13 mouse cellular contexts compared by ENCODE assay signal in genomic region chr8:91261598-91261997, GRCm38 (mm10). TPM values are rescaled to one million over a fixed set of nuclear protein-coding genes. Genes with fewer than 3 reads are reported as not detected.
DNase-seq lines count a peak whose midpoint lies in the region; ATAC-seq and TF ChIP-seq lines count a peak whose summit lies in the region.
"Had no signal": no experiment of that assay in that cellular context is flagged by ENCODE, and none has a peak within 500 bp of the region (broad histone marks: within the 10 kb centered on the region; RNA-seq: fewer than 3 reads in every experiment).

No protein-coding gene starts in this region.

- no peak overlapping the region for H3K4me2 ChIP-seq in kidney, embryonic 16.5 days (replicated peaks; ENCODE audit: low read depth, low read length)
- H3K4me2 ChIP-seq: midbrain, embryonic 15.5 days had no signal

- no peak overlapping the region for H3K27ac ChIP-seq in kidney, adult 2 months (ENCODE audit: insufficient read depth, low read depth, low read length)
- H3K27ac ChIP-seq in kidney, embryonic 16.5 days (ENCODE audit: low read length), result no peak overlapping the region
- H3K27ac ChIP-seq in testis, adult 2 months (ENCODE audit: control insufficient read depth, insufficient read depth, low read depth, low read length), result no peak overlapping the region
- no peak overlapping the region for H3K27ac ChIP-seq in embryonic facial prominence, embryonic 10.5 days (replicated peaks)
- H3K27ac ChIP-seq: midbrain, embryonic 15.5 days had no signal

- no peak for ATAC-seq in kidney, embryonic 16.5 days (ENCODE audit: low FRiP score, low TSS enrichment)
- ATAC-seq: midbrain, embryonic 15.5 days had no signal

- H3K4me3 ChIP-seq in kidney, adult 2 months (ENCODE audit: insufficient read depth, low read depth, low read length), result no peak overlapping the region
- H3K4me3 ChIP-seq in kidney, embryonic 16.5 days (ENCODE audit: low read length), result no peak overlapping the region
- H3K4me3 ChIP-seq in testis, adult 2 months (ENCODE audit: control insufficient read depth, low read depth, low read length), result no peak overlapping the region
- H3K4me3 ChIP-seq in embryonic facial prominence, embryonic 10.5 days, result no peak overlapping the region
- H3K4me3 ChIP-seq: midbrain, embryonic 15.5 days had no signal

- no peaks in the 10 kb centered on the region for H3K36me3 ChIP-seq in kidney, adult 2 months (ENCODE audit: control insufficient read depth, insufficient read depth, low read length)
- 0 out of 2 replicates have a peak, but pooled peaks cover 2% of the 10 kb centered on the region for H3K36me3 ChIP-seq in kidney, embryonic 16.5 days (ENCODE audit: insufficient read depth, low read length)
- H3K36me3 ChIP-seq in testis, adult 2 months (ENCODE audit: control insufficient read depth, insufficient read depth, low read length), result no peaks in the 10 kb centered on the region
- H3K36me3 ChIP-seq in embryonic facial prominence, embryonic 10.5 days (replicated peaks), result peaks cover 3% of the 10 kb centered on the region; the same call in 1 of the 2 replicates
- H3K36me3 ChIP-seq: midbrain, embryonic 15.5 days had no signal

- H3K9me3 ChIP-seq in kidney, embryonic 16.5 days (ENCODE audit: low read length), result no peaks in the 10 kb centered on the region
- no peaks in the 10 kb centered on the region for H3K9me3 ChIP-seq in embryonic facial prominence, embryonic 10.5 days
- H3K9me3 ChIP-seq: midbrain, embryonic 15.5 days had no signal

- no peak for TF ChIP-seq POLR2A in kidney, adult 2 months (IDR thresholded peaks at IDR 0.05; ENCODE audit: low read depth, low read length)
- TF ChIP-seq POLR2A in testis, adult 2 months (IDR thresholded peaks at IDR 0.05; ENCODE audit: control insufficient read depth, low read depth, low read length), result no peak

- peak; percentile 53; the same call in 1 of the 2 replicates for TF ChIP-seq CTCF in kidney, adult 2 months (conservative IDR thresholded peaks at IDR 0.05; ENCODE audit: insufficient read depth, insufficient read length, low read depth, low read length)
- TF ChIP-seq CTCF in testis, adult 2 months (IDR thresholded peaks at IDR 0.05; ENCODE audit: control insufficient read depth, insufficient read depth, insufficient replicate concordance, low read depth, low read length), result peak; percentile 24; the same call in 1 of the 2 replicates

- H3K9ac ChIP-seq in kidney, embryonic 16.5 days (replicated peaks; ENCODE audit: low read length), result no peak overlapping the region
- H3K9ac ChIP-seq: midbrain, embryonic 15.5 days had no signal

- no peaks in the 10 kb centered on the region for H3K4me1 ChIP-seq in kidney, adult 2 months (ENCODE audit: control insufficient read depth, insufficient read depth, low read length)
- no peaks in the 10 kb centered on the region for H3K4me1 ChIP-seq in kidney, embryonic 16.5 days (ENCODE audit: insufficient read depth, low read length)
- H3K4me1 ChIP-seq in testis, adult 2 months (ENCODE audit: control insufficient read depth, insufficient read depth, low read length), result no peaks in the 10 kb centered on the region
- no peaks in the 10 kb centered on the region for H3K4me1 ChIP-seq in embryonic facial prominence, embryonic 10.5 days
- H3K4me1 ChIP-seq: midbrain, embryonic 15.5 days had no signal

- H3K27me3 ChIP-seq in kidney, adult 2 months (replicated peaks; ENCODE audit: control insufficient read depth, insufficient read depth, low read length), result no peaks in the 10 kb centered on the region
- no peaks in the 10 kb centered on the region for H3K27me3 ChIP-seq in kidney, embryonic 16.5 days (ENCODE audit: insufficient read depth, low read length)
- H3K27me3 ChIP-seq in testis, adult 2 months (ENCODE audit: control insufficient read depth, insufficient read depth, low read length), result no peaks in the 10 kb centered on the region
- no peaks in the 10 kb centered on the region for H3K27me3 ChIP-seq in embryonic facial prominence, embryonic 10.5 days (replicated peaks; ENCODE audit: low read depth, poor library complexity, severe bottlenecking)
- H3K27me3 ChIP-seq: midbrain, embryonic 15.5 days had no signal

- DNase-seq in kidney, adult 2 months, result no peak
- no peak for DNase-seq in testis, postnatal 14 days (ENCODE audit: low spot score)
- peak; percentile 6 for DNase-seq in lung, postnatal 10 days
- DNase-seq in embryonic facial prominence, embryonic 10.5 days (ENCODE audit: low spot score), result no peak
- DNase-seq in kidney, adult 8-10 months, result no peak
- DNase-seq: cerebellum, adult 11-12 months; heart, adult 18-20 months; heart, postnatal 14 days; kidney, postnatal 4 days; retina, postnatal 1 day had no signal

- 75% methylated on average over 2 of the region's 2 CpGs for WGBS in kidney, adult 2 months
- 74% methylated on average over 2 of the region's 2 CpGs for WGBS in kidney, embryonic 16.5 days
- WGBS in embryonic facial prominence, embryonic 10.5 days, result 78% methylated on average over 2 of the region's 2 CpGs

RNA-seq across cellular contexts. Expression of gene Rpgrip1l, which starts 51.5 kb away (rescaled TPM):
- polyA plus RNA-seq in kidney, adult 2 months (2012; rRNA removed), result 1.6 and 2.1 TPM in 2 replicates
- 6.7 and 7.9 TPM in 2 replicates for polyA plus RNA-seq in kidney, embryonic 16.5 days (2015; fragmentation: Nextera tagmentation; extraction: Ambion mirVana)
- polyA plus RNA-seq in testis, adult 2 months (2012; rRNA removed), result 15.6 and 20.4 TPM in 2 replicates
- 11.1 and 11.3 TPM in 2 replicates for polyA plus RNA-seq in embryonic facial prominence, embryonic 10.5 days (2016; fragmentation: Nextera tagmentation; extraction: Ambion mirVana)

RNA-seq across cellular contexts. Expression of gene Fto, which starts 51.7 kb away (rescaled TPM):
- 40.9 and 43.9 TPM in 2 replicates for polyA plus RNA-seq in kidney, adult 2 months (2012; rRNA removed)
- polyA plus RNA-seq in kidney, embryonic 16.5 days (2015; fragmentation: Nextera tagmentation; extraction: Ambion mirVana), result 89.0 and 99.4 TPM in 2 replicates
- polyA plus RNA-seq in testis, adult 2 months (2012; rRNA removed), result 55.9 and 56.4 TPM in 2 replicates
- polyA plus RNA-seq in embryonic facial prominence, embryonic 10.5 days (2016; fragmentation: Nextera tagmentation; extraction: Ambion mirVana), result 95.3 and 98.3 TPM in 2 replicates
